Mouse (Mus musculus): Measurements from ENCODE around the gene 1700001K19Rik.

DNA sequence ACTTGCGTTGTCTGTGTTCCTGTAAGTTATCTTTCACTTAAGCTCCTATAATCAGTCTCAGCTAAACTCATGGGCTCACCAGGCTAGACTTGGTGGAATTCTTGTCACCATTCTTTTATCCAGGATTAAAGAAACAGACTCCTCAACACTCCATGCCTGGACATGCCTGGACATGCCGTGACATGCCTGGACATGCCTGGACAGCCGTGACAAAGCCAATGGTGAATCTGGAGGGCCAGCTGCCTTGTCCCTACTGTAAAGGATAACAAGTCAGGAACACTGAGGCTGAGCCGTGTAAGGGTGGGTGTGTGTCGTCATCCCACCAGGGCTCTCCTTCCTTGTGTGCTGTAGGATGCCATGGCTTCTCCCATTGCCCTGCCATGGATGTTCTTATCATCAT, 42.6 kb upstream of the 1700001K19Rik start:
- TF ChIP-seq CTCF (conservative IDR thresholded peaks at IDR 0.05; ENCODE audit: insufficient read depth, insufficient read length, low read depth, low read length) (no peak), POLR2A (IDR thresholded peaks at IDR 0.05; ENCODE audit: low read depth, low read length) (no peak)
